Mouse (Mus musculus): ENCODE measurements around the gene Slfn2. TPM values are rescaled to one million over a fixed set of nuclear protein-coding genes. Genes with fewer than 3 reads are reported as not detected.

Gene Slfn2
- polyA plus RNA-seq, 1 experiment = 0.11 TPM

DNA sequence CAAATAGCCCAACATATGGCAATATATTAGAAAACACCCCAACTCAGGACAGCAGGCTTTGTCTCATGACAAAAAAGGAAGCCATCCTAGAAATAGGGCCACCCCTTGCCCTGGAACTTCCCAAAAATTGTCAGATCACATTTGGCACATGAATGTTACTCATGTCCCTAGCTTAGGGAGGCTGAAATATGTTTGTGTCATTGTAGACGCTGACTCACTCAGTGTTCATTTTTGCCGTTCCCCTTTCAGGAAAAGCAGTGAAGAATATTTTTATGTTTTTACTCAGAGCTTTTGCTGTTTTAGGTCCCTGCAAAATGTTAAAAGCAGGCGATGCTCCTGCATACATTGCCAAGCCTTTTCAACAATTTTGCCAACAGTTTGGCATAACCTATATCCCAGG is 19.3 kb upstream of the Slfn2 start:
- Histone ChIP-seq H3K4me3 (no peak overlapping the region), H3K36me3 (ENCODE audit: control insufficient read depth, insufficient read depth) (no peaks in the 10 kb centered on the region)
- no peak for TF ChIP-seq USF1 (IDR thresholded peaks at IDR 0.05; ENCODE audit: low read depth)
- TF ChIP-seq POLR2AphosphoS2 (IDR thresholded peaks at IDR 0.05; ENCODE audit: insufficient read length, low read depth) = no peak
- no peak for TF ChIP-seq MYOD1 (IDR thresholded peaks at IDR 0.05; ENCODE audit: control insufficient read depth in 1 of 3, insufficient read length in 2 of 3, low read depth in 2 of 3)
- no peak for TF ChIP-seq SRF (IDR thresholded peaks at IDR 0.05; ENCODE audit: control insufficient read depth, insufficient read length, low read depth)
- TF ChIP-seq E2F4 (IDR thresholded peaks at IDR 0.05; ENCODE audit: insufficient read depth) = no peak
- no peak for TF ChIP-seq MAX (IDR thresholded peaks at IDR 0.05; ENCODE audit: low read depth)
- no peak for TF ChIP-seq POLR2A (IDR thresholded peaks at IDR 0.05; ENCODE audit: insufficient read length, low read depth)
- TF ChIP-seq CEBPB (IDR thresholded peaks at IDR 0.05; ENCODE audit: insufficient read depth, poor library complexity, severe bottlenecking) = no peak
- TF ChIP-seq TCF12 (IDR thresholded peaks at IDR 0.05; ENCODE audit: insufficient read depth, poor library complexity, severe bottlenecking) = no peak
- TF ChIP-seq REST (IDR thresholded peaks at IDR 0.05; ENCODE audit: insufficient read depth, insufficient read length) = no peak
- no peak for TF ChIP-seq MYOG (IDR thresholded peaks at IDR 0.05; ENCODE audit: control insufficient read depth in 1 of 3, insufficient read depth in 1 of 3, insufficient read length in 2 of 3, low read depth in 2 of 3)
- no peak for TF ChIP-seq TCF3 (IDR thresholded peaks at IDR 0.05; ENCODE audit: insufficient read length, low read depth)

DNA sequence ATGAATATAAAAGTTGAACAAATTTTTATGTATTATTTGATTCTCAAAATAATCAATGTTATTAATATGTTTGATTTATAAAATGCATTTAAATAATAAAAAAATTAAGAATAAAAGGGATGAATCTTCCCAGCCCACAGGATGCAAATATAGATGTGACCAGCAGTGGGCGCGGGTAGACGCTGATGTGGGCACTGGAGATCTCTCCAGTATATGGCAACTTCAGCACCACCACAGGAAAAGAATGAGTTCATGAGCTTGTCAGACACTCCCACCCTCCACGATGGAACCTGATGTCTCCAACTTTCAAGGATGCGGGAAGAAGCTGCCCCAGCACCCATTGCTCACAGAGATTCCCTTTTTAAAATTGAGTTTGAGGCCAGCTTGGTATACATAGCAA is 7.0 kb upstream of the Slfn2 start:
- Histone ChIP-seq H3K4me3 (no peak overlapping the region), H3K27me3 (ENCODE audit: control insufficient read depth, insufficient read depth, insufficient read length) (no peaks in the 10 kb centered on the region), H3K36me3 (ENCODE audit: control insufficient read depth, insufficient read depth) (no peaks in the 10 kb centered on the region), H3K79me2 (ENCODE audit: control insufficient read depth, insufficient read depth) (no peaks in the 10 kb centered on the region), H3K4me2 (ENCODE audit: low read depth) (no peak overlapping the region), H3ac (ENCODE audit: control insufficient read depth, insufficient read length) (no peak overlapping the region)
- TF ChIP-seq E2F4 (IDR thresholded peaks at IDR 0.05; ENCODE audit: insufficient read depth) = no peak
- no peak for TF ChIP-seq MYOG (IDR thresholded peaks at IDR 0.05; ENCODE audit: control insufficient read depth in 1 of 3, insufficient read depth in 1 of 3, insufficient read length in 2 of 3, low read depth in 2 of 3)
- TF ChIP-seq MAX (IDR thresholded peaks at IDR 0.05; ENCODE audit: low read depth) = no peak
- no peak for TF ChIP-seq POLR2A (IDR thresholded peaks at IDR 0.05; ENCODE audit: insufficient read length, low read depth)
- TF ChIP-seq POLR2AphosphoS2 (IDR thresholded peaks at IDR 0.05; ENCODE audit: insufficient read length, low read depth) = no peak
- TF ChIP-seq CEBPB (IDR thresholded peaks at IDR 0.05; ENCODE audit: insufficient read depth, poor library complexity, severe bottlenecking) = no peak
- TF ChIP-seq MYOD1 (IDR thresholded peaks at IDR 0.05; ENCODE audit: control insufficient read depth in 1 of 3, insufficient read length in 2 of 3, low read depth in 2 of 3) = no peak
- no peak for TF ChIP-seq USF1 (IDR thresholded peaks at IDR 0.05; ENCODE audit: low read depth)
- TF ChIP-seq REST (IDR thresholded peaks at IDR 0.05; ENCODE audit: insufficient read depth, insufficient read length) = no peak
- TF ChIP-seq SRF (IDR thresholded peaks at IDR 0.05; ENCODE audit: control insufficient read depth, insufficient read length, low read depth) = no peak
- TF ChIP-seq TCF12 (IDR thresholded peaks at IDR 0.05; ENCODE audit: insufficient read depth, poor library complexity, severe bottlenecking) = no peak
- no peak for TF ChIP-seq TCF3 (IDR thresholded peaks at IDR 0.05; ENCODE audit: insufficient read length, low read depth)

More for the DNA sequence above, 19.3 kb upstream of the Slfn2 start:
- no peak overlapping the region for H3K4me2 ChIP-seq (ENCODE audit: low read depth)
- no peak overlapping the region for H3ac ChIP-seq (ENCODE audit: control insufficient read depth, insufficient read length)
- no peaks in the 10 kb centered on the region for H3K79me2 ChIP-seq (ENCODE audit: control insufficient read depth, insufficient read depth)
- H3K27me3 ChIP-seq (ENCODE audit: control insufficient read depth, insufficient read depth, insufficient read length) = no peaks in the 10 kb centered on the region

DNA sequence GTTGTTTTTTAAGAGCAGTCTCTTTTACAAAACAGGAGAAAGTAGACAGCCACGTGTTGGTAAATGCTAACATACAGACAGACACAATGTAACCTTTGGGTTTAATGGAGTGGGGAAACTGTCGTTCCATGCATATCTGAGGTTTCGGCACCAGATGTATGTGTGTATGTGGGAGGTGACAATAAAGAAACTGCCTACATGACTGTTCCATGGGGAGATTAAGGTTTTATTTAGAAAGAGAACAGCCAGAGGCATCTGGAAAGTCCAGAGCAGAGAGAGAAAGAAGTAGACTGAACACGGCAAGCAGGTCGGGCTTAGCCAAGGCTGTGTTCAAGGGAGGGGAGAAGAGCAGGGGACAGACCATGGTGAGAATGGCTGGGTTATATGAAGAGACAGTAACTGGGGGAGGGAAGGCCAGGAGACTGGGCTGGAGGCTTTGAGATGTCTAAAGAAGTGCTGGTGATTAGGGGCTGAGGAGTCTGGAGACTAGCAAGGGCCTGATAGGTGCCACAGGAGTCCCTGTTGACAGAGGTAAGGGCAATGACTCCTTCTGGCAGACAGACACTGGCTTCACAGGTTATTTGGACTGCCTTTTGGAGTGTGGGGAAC is 4.4 kb upstream of the Slfn2 start:
- Histone ChIP-seq H3K27me3 (ENCODE audit: control insufficient read depth, insufficient read depth, insufficient read length) (no peaks in the 10 kb centered on the region), H3K4me2 (ENCODE audit: low read depth) (no peak overlapping the region), H3ac (ENCODE audit: control insufficient read depth, insufficient read length) (no peak overlapping the region), H3K36me3 (ENCODE audit: control insufficient read depth, insufficient read depth) (no peaks in the 10 kb centered on the region), H3K79me2 (ENCODE audit: control insufficient read depth, insufficient read depth) (no peaks in the 10 kb centered on the region), H3K4me3 (no peak overlapping the region)
- TF ChIP-seq CEBPB (IDR thresholded peaks at IDR 0.05; ENCODE audit: insufficient read depth, poor library complexity, severe bottlenecking) (no peak), TCF12 (IDR thresholded peaks at IDR 0.05; ENCODE audit: insufficient read depth, poor library complexity, severe bottlenecking) (no peak), MYOD1 (IDR thresholded peaks at IDR 0.05; ENCODE audit: control insufficient read depth in 1 of 3, insufficient read length in 2 of 3, low read depth in 2 of 3) (no peak), SRF (IDR thresholded peaks at IDR 0.05; ENCODE audit: control insufficient read depth, insufficient read length, low read depth) (no peak), POLR2A (IDR thresholded peaks at IDR 0.05; ENCODE audit: insufficient read length, low read depth) (no peak), POLR2AphosphoS2 (IDR thresholded peaks at IDR 0.05; ENCODE audit: insufficient read length, low read depth) (no peak), MAX (IDR thresholded peaks at IDR 0.05; ENCODE audit: low read depth) (no peak), MYOG (IDR thresholded peaks at IDR 0.05; ENCODE audit: control insufficient read depth in 1 of 3, insufficient read depth in 1 of 3, insufficient read length in 2 of 3, low read depth in 2 of 3) (no peak), REST (IDR thresholded peaks at IDR 0.05; ENCODE audit: insufficient read depth, insufficient read length) (no peak), USF1 (IDR thresholded peaks at IDR 0.05; ENCODE audit: low read depth) (no peak), E2F4 (IDR thresholded peaks at IDR 0.05; ENCODE audit: insufficient read depth) (no peak), TCF3 (IDR thresholded peaks at IDR 0.05; ENCODE audit: insufficient read length, low read depth) (no peak)

DNA sequence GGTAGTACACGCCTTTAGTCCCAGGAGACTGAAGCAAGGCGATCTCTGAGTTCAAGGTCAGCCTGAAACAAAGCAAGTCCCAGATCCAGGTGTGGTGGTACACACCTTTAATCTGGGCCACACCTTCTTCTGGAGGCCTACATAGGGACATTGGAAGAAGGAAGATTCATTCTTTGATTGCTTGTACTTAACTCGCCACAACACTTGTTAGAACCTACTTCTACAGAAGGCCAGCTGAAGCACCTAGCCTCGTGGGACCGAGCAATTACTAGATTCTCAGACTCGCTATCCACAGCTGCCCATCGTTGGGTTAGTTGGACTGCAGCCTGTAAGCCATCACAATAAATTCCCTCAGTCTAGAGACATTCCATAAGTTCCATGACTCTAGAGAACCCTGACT is 3.1 kb upstream of the Slfn2 start:
- H3K27me3 ChIP-seq (ENCODE audit: control insufficient read depth, insufficient read depth, insufficient read length) = no peaks in the 10 kb centered on the region
- H3K79me2 ChIP-seq (ENCODE audit: control insufficient read depth, insufficient read depth) = no peaks in the 10 kb centered on the region
- H3K4me2 ChIP-seq (ENCODE audit: low read depth) = no peak overlapping the region
- H3K4me3 ChIP-seq = no peak overlapping the region
- H3ac ChIP-seq (ENCODE audit: control insufficient read depth, insufficient read length) = no peak overlapping the region
- no peak for TF ChIP-seq MYOG (IDR thresholded peaks at IDR 0.05; ENCODE audit: control insufficient read depth in 1 of 3, insufficient read depth in 1 of 3, insufficient read length in 2 of 3, low read depth in 2 of 3)
- TF ChIP-seq POLR2A (IDR thresholded peaks at IDR 0.05; ENCODE audit: insufficient read length, low read depth) = no peak
- TF ChIP-seq REST (IDR thresholded peaks at IDR 0.05; ENCODE audit: insufficient read depth, insufficient read length) = no peak
- no peaks in the 10 kb centered on the region for H3K36me3 ChIP-seq (ENCODE audit: control insufficient read depth, insufficient read depth)

Measured in myocyte (in vitro differentiated cells).